Mouse (Mus musculus) heart, adult 18-20 months (tissue): ENCODE data around the gene Etv4. TPM values are rescaled to one million over a fixed set of nuclear protein-coding genes. Genes with fewer than 3 reads are reported as not detected.

Source experiments
- DNase-seq, 2 experiments: peaks; one replicate each; pipeline ENCODE4 v3.0.0; 2021 to 2022; ENCODE audit warnings: mixed read lengths in 1 of 2
- long read RNA-seq, 2 experiments: library from polyadenylated mRNA; stranded (forward); transcript quantifications; one replicate each; pipeline ENCODE4 v2.0.0; 2021
- total RNA-seq, 2 experiments: library from RNA; stranded (reverse); gene quantifications; 2 replicates each; pipeline ENCODE4 v1.2.3; 2021

Etv4 gene
- under 1 TPM; 0.21 to 0.32 TPM for total RNA-seq
- long read RNA-seq, experiment 1, partial matches to known transcripts: 0 of 1 reads
- long read RNA-seq, experiment 1, other reads (novel, unspliced or antisense): 1 of 1 reads
- long read RNA-seq, experiment 2, partial matches to known transcripts: 0 of 1 reads
- long read RNA-seq, experiment 2, other reads (novel, unspliced or antisense): 0 of 1 reads

GRCm38 (mm10) chr11:101785143-101785851 is at the start of gene Etv4:
Etv4 (minus strand) TSS chr11:101785371.
- peak; percentile 84 to 88 for DNase-seq

GRCm38 (mm10) chr11:101832001-101832400 is 46.8 kb upstream of the Etv4 start:
- peak; percentile 51 to 71 for DNase-seq

DNA sequence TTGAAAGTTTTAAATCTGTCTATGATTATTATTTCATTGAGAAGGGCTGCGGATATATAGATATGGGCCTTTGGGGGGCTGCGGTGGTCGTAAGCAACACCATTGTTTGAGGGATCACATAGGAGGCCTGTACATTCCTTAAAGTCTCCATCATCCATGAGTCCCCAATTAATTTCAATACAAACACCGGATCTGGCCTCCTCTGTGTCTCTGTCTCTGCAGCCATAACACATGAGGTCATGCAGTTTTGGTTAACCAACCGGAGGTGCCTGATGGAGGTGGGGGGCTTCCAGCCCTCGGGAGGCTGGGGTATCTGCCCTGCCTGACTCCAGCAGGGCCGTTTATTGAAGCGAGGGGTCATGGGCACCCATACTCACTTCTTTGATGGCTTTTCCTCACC is 45.4 kb upstream of the Etv4 start:
- DNase-seq: peak in 1 of 2 experiments; percentile 18

GRCm38 (mm10) chr11:101830112-101830511 is 44.9 kb upstream of the Etv4 start:
- DNase-seq: peak; percentile 72 to 85

GRCm38 (mm10) chr11:101828718-101829117 is 43.5 kb upstream of the Etv4 start:
- no peak for DNase-seq

- DNase-seq: no peak
Observed at GRCm38 (mm10) chr11:101823210-101823609, 38.0 kb upstream of the Etv4 start.

DNA sequence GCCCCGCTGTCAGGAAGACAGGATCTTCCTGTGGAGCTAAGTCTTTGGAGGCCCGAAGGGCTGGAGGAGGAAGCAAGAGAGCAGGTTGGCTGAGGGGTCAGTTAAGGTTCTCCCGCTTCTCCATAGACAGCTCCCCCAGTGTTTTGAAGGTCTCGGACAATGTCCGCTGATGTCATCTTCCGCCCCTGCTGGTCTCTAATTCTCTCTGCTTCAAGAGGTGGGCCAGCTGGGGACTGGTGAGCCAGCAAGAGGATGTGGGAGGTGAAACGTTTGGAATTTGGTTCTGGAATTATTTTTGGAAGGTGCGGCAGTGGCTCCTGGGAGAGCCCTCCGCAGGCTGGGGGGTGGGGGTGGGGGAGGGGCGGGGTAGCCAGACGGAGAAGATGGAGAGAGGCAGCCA is 35.7 kb upstream of the Etv4 start:
- peak; percentile 42 to 83 for DNase-seq

GRCm38 (mm10) chr11:101819853-101820252 is 34.7 kb upstream of the Etv4 start:
- DNase-seq: no peak

- DNase-seq: no peak
Observed at GRCm38 (mm10) chr11:101815103-101816085, 30.2 kb upstream of the Etv4 start.

DNA sequence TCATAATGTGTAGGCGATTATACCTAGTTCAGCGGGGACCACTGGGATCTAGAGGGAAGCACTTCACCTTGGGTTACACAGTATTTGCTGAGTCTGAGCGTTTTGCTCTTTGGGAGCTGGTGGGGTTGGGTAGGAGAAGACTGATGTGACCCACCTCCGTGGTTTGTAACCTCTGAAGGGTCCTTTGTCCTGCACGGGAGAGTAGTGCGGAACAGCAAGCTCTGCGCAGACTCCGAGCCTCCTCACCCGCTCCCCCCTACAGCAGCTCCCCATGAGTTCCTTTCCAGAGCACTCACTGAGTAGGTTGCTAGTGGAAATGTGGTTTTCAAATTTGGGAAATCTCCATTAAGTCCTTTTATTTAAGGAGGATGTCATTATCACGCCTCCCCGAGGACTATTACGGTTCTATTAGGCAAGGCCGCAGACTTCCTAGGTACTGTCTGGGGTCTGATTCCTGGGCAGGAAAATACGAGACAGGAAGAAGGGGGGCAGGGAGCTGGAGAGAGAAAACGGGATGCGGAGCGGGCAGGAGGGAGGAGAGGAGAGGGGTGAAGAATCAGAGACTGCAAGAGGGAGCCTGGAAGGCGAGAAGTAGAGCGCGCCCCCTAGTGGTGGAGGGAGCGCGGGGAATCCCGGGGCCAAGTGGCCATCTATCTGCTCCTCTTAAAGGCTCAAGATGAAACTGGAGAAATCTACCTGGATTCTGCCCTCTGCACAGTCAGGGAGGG is 29.4 kb upstream of the Etv4 start:
- peak; percentile 71 to 90 for DNase-seq

DNA sequence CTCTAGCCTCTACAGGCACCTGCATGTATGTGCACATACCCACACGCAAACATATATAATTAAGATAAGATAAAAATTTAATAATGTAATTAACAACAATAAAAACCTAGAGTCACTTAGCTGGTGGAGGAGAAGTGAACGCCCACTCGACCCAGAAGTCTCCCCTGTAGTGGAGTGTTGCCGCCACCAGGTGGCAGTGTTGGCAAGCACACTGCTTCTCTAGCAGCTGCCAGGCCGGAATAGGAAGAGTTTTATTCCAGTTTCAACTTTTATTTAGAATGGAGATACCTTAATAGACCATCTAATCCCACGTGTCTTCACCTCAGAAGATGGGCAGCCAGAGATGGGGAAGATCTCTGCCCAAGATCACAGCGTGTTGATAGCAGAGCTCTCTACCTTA is 28.1 kb upstream of the Etv4 start:
- DNase-seq: peak; percentile 75 to 91

GRCm38 (mm10) chr11:101809060-101809828 is 24.1 kb upstream of the Etv4 start:
- no peak for DNase-seq

DNA sequence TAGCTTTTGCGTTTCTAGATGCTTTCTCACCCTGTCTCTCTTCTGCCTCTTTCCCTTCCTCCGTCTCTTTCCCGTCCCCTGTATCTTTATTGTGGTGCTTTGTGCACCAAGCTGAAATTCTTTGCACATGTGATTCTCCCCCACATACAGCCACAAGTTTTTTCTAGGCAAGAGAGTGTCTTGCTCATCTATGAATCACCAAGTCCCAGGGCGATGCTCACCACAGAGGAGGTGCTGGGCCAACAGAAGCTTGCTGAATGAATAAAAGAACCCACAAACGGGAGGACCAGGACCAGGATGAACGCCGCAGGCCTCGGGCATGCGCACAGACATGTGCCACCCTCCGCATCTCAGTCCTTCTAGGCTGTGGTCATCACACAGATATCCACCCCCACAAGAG is 22.1 kb upstream of the Etv4 start:
- DNase-seq: no peak

- DNase-seq: no peak
Observed at GRCm38 (mm10) chr11:101806741-101807140, 21.6 kb upstream of the Etv4 start.

- no peak for DNase-seq
Observed at GRCm38 (mm10) chr11:101805113-101805704, 20.0 kb upstream of the Etv4 start.

- DNase-seq: no peak
Observed at GRCm38 (mm10) chr11:101801386-101801785, 16.2 kb upstream of the Etv4 start.

GRCm38 (mm10) chr11:101798083-101798482 is 12.9 kb upstream of the Etv4 start:
- DNase-seq: no peak

GRCm38 (mm10) chr11:101797355-101797754 is 12.2 kb upstream of the Etv4 start:
- DNase-seq: no peak

- DNase-seq: peak; percentile 44 to 45
Observed at GRCm38 (mm10) chr11:101790811-101791526, 5.8 kb upstream of the Etv4 start.

- no peak for DNase-seq
Observed at GRCm38 (mm10) chr11:101787432-101787831, 2.3 kb upstream of the Etv4 start.
